Mouse (Mus musculus) liver, embryonic 11.5 days (tissue): ENCODE data around the gene Tbc1d8b. TPM values are rescaled to one million over a fixed set of nuclear protein-coding genes. Genes with fewer than 3 reads are reported as not detected.

Source experiments
- ATAC-seq: fragments of 200-750 bp; cut with Nextera tagmentation; replicated peaks from 2 replicates; pipeline ENCODE4 v1.8.0; 2017; ENCODE audit warnings: moderate number of reproducible peaks, mild to moderate bottlenecking, moderate TSS enrichment, moderate library complexity; ENCODE audit not compliant: low FRiP score
- DNase-seq: peaks from one replicate; pipeline ENCODE4 v3.0.0-alpha.2; 2017; ENCODE audit warnings: low spot score
- H3K27ac ChIP-seq: fragments of 300-500 bp; sonication (generic); 2 replicates; pipeline ENCODE4 v1.5.1; 2014; ENCODE audit warnings: mild to moderate bottlenecking, low read depth, low read length, control low read depth
- H3K27me3 ChIP-seq: fragments of 300-500 bp; sonication (generic); replicated peaks from 2 replicates; pipeline ENCODE4 v1.6.1; 2014; ENCODE audit warnings: low read length, mixed read lengths; ENCODE audit not compliant: control insufficient read depth, insufficient read depth
- H3K36me3 ChIP-seq: fragments of 300-500 bp; sonication (generic); 2 replicates; pipeline ENCODE4 v1.6.1; 2014; ENCODE audit warnings: mild to moderate bottlenecking, low read length, moderate library complexity, mixed read lengths; ENCODE audit not compliant: control insufficient read depth, insufficient read depth
- H3K4me1 ChIP-seq: fragments of 300-500 bp; sonication (generic); replicated peaks from 2 replicates; pipeline ENCODE4 v1.6.1; 2014; ENCODE audit warnings: low read length, mixed read lengths; ENCODE audit not compliant: control insufficient read depth, insufficient read depth
- H3K4me2 ChIP-seq: fragments of 300-500 bp; sonication (generic); 2 replicates; pipeline ENCODE4 v1.6.1; 2014; ENCODE audit warnings: mild to moderate bottlenecking, control low read depth, moderate library complexity
- H3K4me3 ChIP-seq: fragments of 300-500 bp; sonication (generic); 2 replicates; pipeline ENCODE4 v1.5.1; 2014; ENCODE audit warnings: low read depth, low read length, control low read depth
- H3K9ac ChIP-seq: fragments of 300-500 bp; sonication (generic); 2 replicates; pipeline ENCODE4 v1.6.1; 2014; ENCODE audit warnings: low read depth, low read length, control low read depth
- H3K9me3 ChIP-seq: fragments of 300-500 bp; sonication (generic); 2 replicates; pipeline ENCODE4 v1.6.1; 2016; ENCODE audit warnings: low read length, inconsistent platforms, mixed read lengths; ENCODE audit not compliant: control insufficient read depth
- WGBS: fragments of 180-500 bp; shearing (Covaris S2); extraction: QIAGEN DNeasy Blood & Tissue Kit; methylation state at CpG from one replicate; pipeline ENCODE4 v1.1.7; 2014; 5-methylcytosine and 5-hydroxymethylcytosine counted together
- polyA plus RNA-seq: library from polyadenylated mRNA; unstranded; fragments of >200 nt; fragmentation: Nextera tagmentation; extraction: Ambion mirVana; gene quantifications from 2 replicates; pipeline ENCODE4 v1.2.1, GENCODE M21; 2014

The Tbc1d8b gene
- polyA plus RNA-seq, result 0.53 and 0.70 TPM in 2 replicates

GRCm38 (mm10) chrX:139684775-139685695 is at the start of gene Tbc1d8b:
TSS of gene Tbc1d8b (plus strand) at chrX:139684996.
- no peaks in the 10 kb centered on the region for H3K9me3 ChIP-seq
- no peaks in the 10 kb centered on the region for H3K36me3 ChIP-seq
- H3K4me3 ChIP-seq, result peak within 1 kb of the TSS; percentile 61
- 0 out of 2 replicates have a peak, but pooled peaks cover 5% of the 10 kb centered on the region for H3K27me3 ChIP-seq
- DNase-seq (peak; percentile 65), ATAC-seq (peak; percentile 99)
- peak within 1 kb of the TSS; percentile 67 for H3K4me2 ChIP-seq
- H3K27ac ChIP-seq, result no peak within 1 kb of the TSS
- WGBS, result 8% methylated on average over 43 of the region's 43 CpGs
- H3K9ac ChIP-seq, result peak within 1 kb of the TSS; percentile 66
- H3K4me1 ChIP-seq, result no peaks in the 10 kb centered on the region

GRCm38 (mm10) chrX:139639744-139640143 is 45.1 kb upstream of the Tbc1d8b start:
- Histone ChIP-seq H3K9ac (no peak overlapping the region), H3K4me1 (no peaks in the 10 kb centered on the region), H3K36me3 (no peaks in the 10 kb centered on the region), H3K4me2 (no peak overlapping the region), H3K4me3 (no peak overlapping the region), H3K9me3 (no peaks in the 10 kb centered on the region), H3K27me3 (no peaks in the 10 kb centered on the region), H3K27ac (no peak overlapping the region)
- DNase-seq, result no peak
- no peak for ATAC-seq
- WGBS, result 32% methylated on average over 2 of the region's 2 CpGs

- H3K4me2 ChIP-seq, result no peak overlapping the region
- H3K4me1 ChIP-seq, result no peaks in the 10 kb centered on the region
- no peak overlapping the region for H3K27ac ChIP-seq
- no peak overlapping the region for H3K4me3 ChIP-seq
- no peak overlapping the region for H3K9ac ChIP-seq
- DNase-seq, result no peak
- H3K36me3 ChIP-seq, result no peaks in the 10 kb centered on the region
- H3K9me3 ChIP-seq, result no peaks in the 10 kb centered on the region
- ATAC-seq, result no peak
- no peaks in the 10 kb centered on the region for H3K27me3 ChIP-seq
These were observed 44.4 kb upstream of the Tbc1d8b start for GRCm38 (mm10) chrX:139640418-139640817.

- H3K4me2 ChIP-seq, result no peak overlapping the region
- H3K4me1 ChIP-seq, result no peaks in the 10 kb centered on the region; the same call in 1 of the 2 replicates
- H3K27ac ChIP-seq, result no peak overlapping the region
- no peaks in the 10 kb centered on the region for H3K27me3 ChIP-seq
- WGBS, result 79% methylated on average over 5 of the region's 5 CpGs
- no peak for DNase-seq
- H3K9ac ChIP-seq, result no peak overlapping the region
- no peaks in the 10 kb centered on the region for H3K36me3 ChIP-seq
- no peak for ATAC-seq
- no peak overlapping the region for H3K4me3 ChIP-seq
- no peaks in the 10 kb centered on the region for H3K9me3 ChIP-seq
These were observed 32.6 kb upstream of the Tbc1d8b start for GRCm38 (mm10) chrX:139652226-139652625.

- Histone ChIP-seq H3K4me3 (no peak overlapping the region), H3K4me1 (no peaks in the 10 kb centered on the region; the same call in 1 of the 2 replicates), H3K4me2 (no peak overlapping the region), H3K36me3 (no peaks in the 10 kb centered on the region), H3K27me3 (no peaks in the 10 kb centered on the region), H3K9ac (no peak overlapping the region), H3K9me3 (no peaks in the 10 kb centered on the region), H3K27ac (no peak overlapping the region)
- ATAC-seq (peak; percentile 78), DNase-seq (no peak)
- WGBS, result 57% methylated on average over 3 of the region's 3 CpGs
These were observed 31.5 kb upstream of the Tbc1d8b start for GRCm38 (mm10) chrX:139653292-139653691.

- DNase-seq (no peak), ATAC-seq (peak; percentile 63)
- no peak overlapping the region for H3K9ac ChIP-seq
- WGBS, result 64% methylated on average over 5 of the region's 5 CpGs
- no peak overlapping the region for H3K4me2 ChIP-seq
- no peaks in the 10 kb centered on the region for H3K27me3 ChIP-seq
- H3K4me1 ChIP-seq, result no peaks in the 10 kb centered on the region; the same call in 1 of the 2 replicates
- H3K4me3 ChIP-seq, result no peak overlapping the region
- H3K27ac ChIP-seq, result no peak overlapping the region
- no peaks in the 10 kb centered on the region for H3K9me3 ChIP-seq
- H3K36me3 ChIP-seq, result no peaks in the 10 kb centered on the region
These were observed 30.3 kb upstream of the Tbc1d8b start for GRCm38 (mm10) chrX:139654350-139655063.

GRCm38 (mm10) chrX:139662111-139662510 is 22.7 kb upstream of the Tbc1d8b start:
- Histone ChIP-seq H3K4me2 (no peak overlapping the region), H3K4me3 (no peak overlapping the region), H3K9ac (no peak overlapping the region), H3K27ac (no peak overlapping the region), H3K27me3 (no peaks in the 10 kb centered on the region), H3K9me3 (no peaks in the 10 kb centered on the region), H3K4me1 (no peaks in the 10 kb centered on the region), H3K36me3 (no peaks in the 10 kb centered on the region)
- no peak for DNase-seq
- WGBS, result 44% methylated on average over 1 of the region's 1 CpGs
- no peak for ATAC-seq

GRCm38 (mm10) chrX:139665829-139666228 is 19.0 kb upstream of the Tbc1d8b start:
- Histone ChIP-seq H3K9me3 (no peaks in the 10 kb centered on the region), H3K4me1 (no peaks in the 10 kb centered on the region), H3K27ac (no peak overlapping the region), H3K9ac (no peak overlapping the region), H3K36me3 (no peaks in the 10 kb centered on the region), H3K4me3 (no peak overlapping the region), H3K4me2 (no peak overlapping the region), H3K27me3 (no peaks in the 10 kb centered on the region)
- ATAC-seq (no peak), DNase-seq (no peak)
- 87% methylated on average over 2 of the region's 2 CpGs for WGBS
